Mouse (Mus musculus): ENCODE data around the gene Smyd4.

DNA sequence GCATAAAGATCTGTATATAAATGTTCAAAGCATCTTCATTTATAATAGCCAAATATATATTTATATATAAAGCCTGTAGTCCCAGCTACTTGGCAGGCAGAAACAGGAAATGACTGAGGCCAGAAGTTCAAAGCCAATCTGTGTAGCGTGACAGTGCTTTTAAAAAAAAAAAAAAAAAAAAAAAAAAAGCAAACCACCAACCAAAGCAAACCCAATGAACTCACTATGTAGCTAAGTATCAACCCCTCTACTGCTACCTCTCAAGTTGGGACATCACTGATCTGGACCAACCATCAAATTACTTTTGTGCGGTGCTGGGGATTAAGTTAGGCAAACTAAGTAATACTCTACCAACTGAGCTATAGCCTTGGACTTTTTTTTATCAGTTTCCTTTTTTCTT lies 4.1 kb upstream of the Smyd4 start:
- TF ChIP-seq POLR2A (IDR thresholded peaks at IDR 0.05; ENCODE audit: extremely low read depth, insufficient read depth, low read length): no peak
- no peak for TF ChIP-seq CTCF (IDR thresholded peaks at IDR 0.05; ENCODE audit: extremely low read depth, insufficient read depth, low read length)

All from cortical plate, adult 2 months (tissue).